Mouse (Mus musculus) right cerebral cortex, postnatal 25 days (tissue): ENCODE results near the gene Szrd1.

Experiments
- DNase-seq: peaks from one replicate; pipeline ENCODE4 v3.0.0; 2022

The Szrd1 gene

DNA sequence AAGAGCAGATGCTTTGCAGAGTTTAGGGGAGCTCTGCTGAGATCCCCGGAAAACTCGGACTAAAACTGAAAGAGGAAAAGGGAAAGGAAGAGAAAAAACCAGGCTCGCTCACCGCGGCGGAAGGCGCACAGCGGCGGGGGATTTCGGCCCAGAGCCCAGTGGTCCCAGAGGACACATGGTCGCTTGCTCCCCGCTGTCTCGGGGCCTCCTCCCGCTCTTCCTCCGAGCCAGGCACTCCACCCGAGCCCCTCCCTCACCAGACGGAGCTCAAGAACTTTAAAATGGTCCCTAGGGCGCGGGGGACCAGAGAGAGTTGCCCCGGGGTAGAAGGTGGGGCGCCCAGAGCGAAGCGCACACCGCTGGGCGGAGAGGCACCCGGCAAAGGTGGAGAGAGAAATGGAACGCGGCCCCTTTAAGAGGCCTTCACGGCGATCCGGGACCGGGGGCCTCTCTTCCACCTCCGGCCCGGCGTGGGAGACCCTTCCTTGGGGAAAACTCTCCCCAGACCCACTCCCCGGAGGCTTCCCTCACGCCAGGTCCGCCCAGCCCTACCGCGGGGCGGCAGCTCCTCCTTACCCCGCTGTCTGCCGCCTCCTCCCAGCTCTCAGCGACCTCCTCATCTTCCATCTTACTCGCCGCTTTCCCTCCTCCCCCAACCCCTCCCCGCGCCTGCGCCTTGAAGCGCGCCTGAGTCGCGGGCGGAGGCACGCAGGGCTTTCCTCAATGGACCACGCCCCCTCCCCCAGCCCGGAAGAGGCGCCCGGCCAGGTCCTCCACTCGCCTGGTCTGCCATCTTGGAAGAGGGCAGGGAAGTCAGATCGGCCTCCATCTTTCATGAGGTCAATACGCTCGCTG lies at the start of gene Szrd1:
TSS of gene Szrd1 (minus strand) at position 660 of the 855 bp plus-strand sequence.
- peak; percentile 99 for DNase-seq

- DNase-seq: no peak
These were observed 47.6 kb upstream of the Szrd1 start for GRCm38 (mm10) chr4:141186923-141187836.

- DNase-seq: no peak
These were observed 44.9 kb upstream of the Szrd1 start for GRCm38 (mm10) chr4:141184426-141184825.

DNA sequence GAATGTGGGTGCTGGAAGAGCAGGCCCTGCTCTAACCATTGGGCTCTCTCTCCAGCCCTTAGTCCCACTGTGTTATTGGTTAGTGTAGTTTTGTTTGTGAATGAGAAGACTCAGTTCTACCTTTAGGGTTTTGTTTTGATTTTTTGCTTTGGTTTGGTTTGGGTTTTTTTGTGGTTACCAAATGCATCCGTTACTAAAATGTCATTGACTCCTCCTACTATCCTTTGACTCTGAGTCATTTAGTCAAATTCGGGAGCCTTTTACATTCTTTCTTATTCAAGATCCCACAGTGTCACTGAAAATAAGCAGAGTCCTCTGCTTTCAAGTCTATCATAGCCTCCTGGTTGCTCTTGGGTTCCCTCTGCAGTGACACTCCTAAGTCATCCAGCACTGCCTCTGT lies 44.4 kb upstream of the Szrd1 start:
- DNase-seq: no peak

GRCm38 (mm10) chr4:141181981-141182380 lies 42.4 kb upstream of the Szrd1 start:
- no peak for DNase-seq

DNA sequence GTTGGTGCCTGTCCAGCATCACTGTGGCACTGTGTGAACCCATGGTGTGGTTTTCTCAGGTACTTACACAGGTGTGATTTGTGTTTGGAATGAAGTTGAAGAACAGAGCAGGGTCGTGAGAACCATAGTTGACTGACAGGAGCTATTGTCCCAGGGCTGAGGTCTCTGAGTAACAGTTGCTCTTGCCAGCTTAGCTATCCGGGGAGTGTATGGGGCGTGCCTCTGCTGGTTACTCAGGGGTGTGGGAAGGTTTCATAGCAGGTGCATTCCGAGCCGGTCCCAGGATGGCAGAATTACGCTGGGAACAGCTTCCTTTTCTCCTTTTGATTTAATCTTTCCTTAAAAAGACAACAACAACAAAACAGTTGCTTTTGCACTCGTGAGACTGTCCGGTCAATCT lies 41.3 kb upstream of the Szrd1 start:
- no peak for DNase-seq

- no peak for DNase-seq
These were observed 38.9 kb upstream of the Szrd1 start for GRCm38 (mm10) chr4:141178500-141178899.

- DNase-seq: no peak
These were observed 36.8 kb upstream of the Szrd1 start for GRCm38 (mm10) chr4:141176328-141176838.

DNA sequence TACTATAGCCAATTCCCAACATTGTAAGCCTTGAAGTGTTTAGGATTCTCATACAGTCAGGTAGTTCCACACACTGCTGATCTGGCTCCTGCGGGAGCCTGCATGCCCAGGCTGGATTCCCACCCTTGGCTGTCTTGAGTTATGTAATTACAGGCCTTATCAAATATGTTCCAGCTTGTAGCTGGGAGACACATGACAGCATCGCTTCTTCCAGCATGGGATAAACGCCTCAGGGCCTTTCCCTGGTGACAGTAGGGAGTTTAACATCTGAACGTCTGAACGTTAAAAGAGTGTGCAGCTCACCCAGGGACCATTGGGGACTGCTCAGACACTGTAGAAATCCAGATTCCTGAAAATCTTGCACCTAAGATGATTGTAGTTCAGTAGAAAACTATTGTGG lies 36.2 kb upstream of the Szrd1 start:
- no peak for DNase-seq

GRCm38 (mm10) chr4:141172121-141172520 lies 32.5 kb upstream of the Szrd1 start:
- DNase-seq: no peak

DNA sequence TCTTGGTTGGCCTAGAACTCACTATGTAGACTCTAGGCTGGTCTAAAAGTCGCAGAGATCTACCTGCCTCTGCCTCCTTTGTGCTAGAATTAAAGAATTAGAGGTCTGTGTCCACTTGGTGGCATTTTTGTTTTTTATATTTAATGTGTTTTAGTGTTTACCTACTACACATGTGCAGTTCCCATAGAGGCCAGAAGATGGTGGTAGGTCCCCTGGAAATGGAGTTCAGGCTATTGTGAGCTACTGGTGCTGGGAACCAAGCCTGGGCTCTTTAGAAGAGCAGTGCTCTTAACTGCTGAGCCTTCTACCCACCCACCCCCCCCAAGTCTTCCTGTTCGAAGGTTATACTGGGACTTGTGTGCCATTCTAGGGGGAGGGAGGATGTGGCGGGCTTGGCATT lies 27.6 kb upstream of the Szrd1 start:
- no peak for DNase-seq

GRCm38 (mm10) chr4:141165744-141166292 lies 26.2 kb upstream of the Szrd1 start:
- no peak for DNase-seq

GRCm38 (mm10) chr4:141163729-141164128 lies 24.2 kb upstream of the Szrd1 start:
- no peak for DNase-seq

DNA sequence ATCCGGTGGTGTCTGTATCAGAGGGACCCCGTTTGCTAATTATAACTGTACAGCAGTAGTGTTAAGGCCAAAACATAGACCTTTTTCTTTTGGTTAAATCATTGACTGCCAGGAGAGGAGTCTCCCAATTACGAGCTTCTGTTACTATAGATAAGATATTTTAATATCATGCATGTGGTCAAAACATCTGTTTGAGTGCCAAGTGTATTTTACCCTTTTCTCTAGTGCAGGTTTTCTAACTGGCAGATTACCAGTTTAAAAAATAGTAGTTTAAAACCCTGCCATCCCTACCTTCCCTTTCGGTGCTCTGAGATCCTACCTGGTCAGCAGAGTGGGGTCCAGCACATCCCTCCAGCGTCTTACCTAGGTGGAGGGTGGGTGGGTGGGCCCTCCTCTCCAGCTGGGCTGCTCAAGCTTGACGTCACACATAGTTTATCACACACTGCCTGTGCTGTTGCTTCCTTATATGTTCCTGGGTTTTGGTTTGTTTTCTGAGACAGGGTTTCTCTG lies 22.2 kb upstream of the Szrd1 start:
- no peak for DNase-seq

DNA sequence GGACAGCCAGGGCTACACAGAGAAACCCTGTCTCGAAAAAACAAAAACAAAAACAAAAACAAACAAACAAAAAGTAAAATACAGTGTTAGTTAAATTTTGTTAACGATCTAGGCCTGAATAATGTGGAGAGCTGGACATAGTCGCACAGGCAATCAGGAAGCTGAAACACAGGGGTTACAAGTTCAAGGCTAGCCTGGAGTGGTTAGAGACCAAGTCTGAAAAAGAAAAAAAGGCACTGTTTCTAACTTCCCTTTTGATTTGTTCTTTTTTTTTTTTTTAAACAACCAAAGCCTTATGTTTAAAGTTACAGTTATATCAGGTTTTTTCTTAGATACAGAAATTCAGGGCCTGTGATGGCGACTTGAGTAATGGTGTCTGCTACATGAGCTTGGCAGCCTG lies 20.6 kb upstream of the Szrd1 start:
- no peak for DNase-seq

DNA sequence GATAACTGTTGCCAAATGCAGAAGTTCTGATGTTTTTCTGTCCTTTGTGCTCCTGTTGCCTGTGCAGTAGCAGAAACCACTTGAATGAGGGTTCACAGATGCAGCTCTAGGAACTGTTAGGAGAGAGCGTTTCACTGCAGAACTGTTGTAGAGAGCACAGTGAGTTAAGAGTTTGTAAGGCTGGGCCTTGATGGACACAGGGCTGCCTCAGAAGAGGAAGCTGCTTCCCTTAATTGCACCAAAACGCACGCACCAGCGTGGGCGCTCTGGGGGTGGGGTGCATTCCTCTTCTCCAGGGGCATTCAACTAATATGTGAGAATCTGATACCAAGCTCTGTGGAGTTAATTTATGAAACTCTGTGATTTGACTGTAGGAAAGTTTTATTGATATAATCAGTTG lies 20.1 kb upstream of the Szrd1 start:
- DNase-seq: no peak

GRCm38 (mm10) chr4:141159093-141159492 lies 19.5 kb upstream of the Szrd1 start:
- DNase-seq: no peak

- no peak for DNase-seq
These were observed 19.0 kb upstream of the Szrd1 start for GRCm38 (mm10) chr4:141158609-141159008.

DNA sequence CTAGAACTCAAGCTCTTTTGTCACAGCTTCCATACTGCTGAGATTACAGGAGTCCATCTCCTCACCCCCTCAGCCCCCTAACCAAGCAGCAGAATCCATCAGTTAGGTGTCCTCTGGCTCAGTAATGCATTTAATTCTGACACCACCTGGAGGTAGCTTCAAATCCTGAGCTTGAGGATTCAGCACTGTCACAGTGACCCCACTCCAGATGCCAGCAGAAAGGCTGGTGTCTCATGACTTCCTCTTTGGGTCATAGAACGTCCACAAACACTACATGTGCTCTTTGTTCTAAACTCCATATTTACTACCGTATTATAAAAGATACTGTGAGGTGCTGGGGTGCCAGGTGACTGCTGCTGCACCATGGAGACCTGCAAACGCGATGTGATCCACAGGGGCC lies 17.9 kb upstream of the Szrd1 start:
- DNase-seq: no peak

GRCm38 (mm10) chr4:141149116-141149515 lies 9.5 kb upstream of the Szrd1 start:
- no peak for DNase-seq

DNA sequence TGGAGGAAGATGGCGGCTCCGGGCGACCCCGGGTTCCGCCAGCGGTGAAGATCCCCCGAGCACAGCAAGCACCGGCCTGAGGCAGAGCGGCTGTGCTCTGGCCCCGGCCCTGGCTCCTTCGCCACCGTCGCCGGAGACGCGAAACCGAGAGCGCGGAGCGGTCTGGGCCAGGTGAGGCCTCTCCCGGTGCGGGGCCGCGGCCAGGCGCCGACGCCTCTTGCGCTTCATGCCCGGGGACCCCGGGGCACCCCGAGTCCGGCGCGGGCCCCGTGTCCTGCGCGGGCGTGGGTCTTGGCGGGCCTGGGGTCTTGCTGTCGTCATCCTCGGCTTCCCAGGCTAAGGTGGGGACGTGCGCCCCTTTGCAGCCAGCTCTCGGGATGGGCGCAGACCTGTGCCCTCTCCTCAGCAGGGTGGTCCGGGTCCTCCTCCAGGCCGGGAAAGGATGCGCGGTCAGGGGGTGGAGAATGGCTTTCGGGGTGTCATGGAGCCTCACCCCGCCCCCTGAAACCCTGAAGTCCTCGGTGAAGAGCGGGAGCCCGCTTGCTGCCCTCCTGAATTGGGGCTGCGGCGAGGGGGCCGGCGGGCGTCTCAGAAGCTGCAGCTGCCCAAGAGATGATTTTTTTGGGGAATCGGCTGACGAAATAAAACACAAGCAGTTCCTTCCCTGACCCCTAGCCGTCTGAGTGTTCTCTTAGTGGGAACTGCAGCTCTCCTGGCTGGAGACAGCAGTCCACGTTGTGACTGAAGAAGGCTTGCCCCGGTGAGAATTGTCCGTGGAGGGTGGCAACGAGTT lies 8.6 kb upstream of the Szrd1 start:
- peak; percentile 42 for DNase-seq
